Mouse (Mus musculus) bone marrow, adult 2 months (tissue): ENCODE measurements around the gene Rgs10. TPM values are rescaled to one million over a fixed set of nuclear protein-coding genes. Genes with fewer than 3 reads are reported as not detected.

Source experiments
- H3K27ac ChIP-seq: fragments of 200-500 bp; 2 replicates; pipeline ENCODE4 v1.5.1; 2012; ENCODE audit warnings: low read depth, mild to moderate bottlenecking, control low read depth, inconsistent platforms, low read length; ENCODE audit not compliant: control insufficient read depth, poor library complexity, insufficient read depth
- H3K4me1 ChIP-seq: fragments of 200-500 bp; 2 replicates; pipeline ENCODE4 v1.6.1; 2011; ENCODE audit warnings: low read length; ENCODE audit not compliant: control insufficient read depth, insufficient read depth
- H3K4me3 ChIP-seq: fragments of 200-500 bp; replicated peaks from 2 replicates; pipeline ENCODE3; 2011; ENCODE audit warnings: mild to moderate bottlenecking, low read depth, low read length, control low read depth; ENCODE audit not compliant: control insufficient read depth
- CTCF ChIP-seq: fragments of 200-500 bp; IDR thresholded peaks from 2 replicates; pipeline ENCODE4 v1.5.1; 2011; ENCODE audit warnings: low read length, control low read depth; ENCODE audit not compliant: control insufficient read depth, insufficient read depth
- POLR2A ChIP-seq: fragments of 200-500 bp; IDR thresholded peaks from 2 replicates; pipeline ENCODE4 v1.6.1; 2011; ENCODE audit warnings: low read depth, mild to moderate bottlenecking, control low read depth, low read length, borderline replicate concordance; ENCODE audit not compliant: control insufficient read depth
- WGBS: fragments of 180-500 bp; shearing (Covaris S2); methylation state at CpG from one replicate; pipeline ENCODE4 v1.1.7; 2018; 5-methylcytosine and 5-hydroxymethylcytosine counted together
- polyA plus RNA-seq: library from polyadenylated mRNA; stranded (reverse); fragments of >200 nt; gene quantifications from 2 replicates; pipeline ENCODE4 v1.2.4, GENCODE M21; 2011; ENCODE audit warnings: low replicate concordance; ENCODE audit not compliant: missing spikeins, insufficient read depth, insufficient read length

The Rgs10 gene
- polyA plus RNA-seq, 1 experiment: 118 TPM

DNA sequence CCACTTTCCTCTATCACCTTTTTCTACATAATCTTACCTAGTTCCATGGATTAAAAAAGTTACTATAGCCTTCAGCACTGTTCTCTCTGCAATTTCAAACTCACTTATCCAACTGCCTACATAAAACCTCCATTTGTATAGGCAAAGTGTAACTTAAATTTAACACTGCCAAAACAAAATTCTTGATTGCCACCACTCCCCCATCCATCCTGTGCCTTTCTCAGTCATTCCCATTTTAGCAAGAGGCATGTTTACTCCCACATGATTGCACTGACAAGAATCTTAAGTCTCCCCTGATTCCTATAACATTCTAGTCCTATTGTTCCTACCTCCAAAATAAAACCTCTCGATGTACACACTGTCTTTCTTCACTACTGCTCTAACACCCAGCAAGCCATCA lies 34.2 kb upstream of the Rgs10 start:
- no peak overlapping the region for H3K27ac ChIP-seq
- TF ChIP-seq POLR2A (no peak), CTCF (no peak)
- WGBS: 92% methylated on average over 1 of the region's 1 CpGs
- no peaks in the 10 kb centered on the region for H3K4me1 ChIP-seq
- no peak overlapping the region for H3K4me3 ChIP-seq

DNA sequence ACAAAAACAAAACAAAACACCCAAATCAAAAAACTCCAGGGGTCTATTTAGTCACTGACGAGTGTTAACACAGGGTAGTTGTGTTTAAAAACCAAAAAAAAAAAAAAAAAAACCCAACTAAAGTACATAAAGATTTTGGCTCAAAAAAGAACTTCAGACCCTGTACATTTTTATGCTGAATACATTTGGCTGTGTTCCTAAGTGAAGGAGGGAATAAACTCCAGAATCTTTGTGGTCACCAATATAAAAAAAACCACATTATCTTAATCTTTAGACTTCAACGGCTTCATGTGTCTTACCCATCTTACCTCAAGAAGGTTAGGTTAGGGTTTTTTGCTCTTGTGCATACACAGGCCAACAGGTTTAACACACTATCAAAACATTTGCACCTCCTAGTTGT lies 22.0 kb upstream of the Rgs10 start:
- TF ChIP-seq POLR2A (no peak), CTCF (no peak)
- Histone ChIP-seq H3K4me3 (no peak overlapping the region), H3K4me1 (no peaks in the 10 kb centered on the region), H3K27ac (no peak overlapping the region)
- WGBS: 56% methylated on average over 2 of the region's 2 CpGs

DNA sequence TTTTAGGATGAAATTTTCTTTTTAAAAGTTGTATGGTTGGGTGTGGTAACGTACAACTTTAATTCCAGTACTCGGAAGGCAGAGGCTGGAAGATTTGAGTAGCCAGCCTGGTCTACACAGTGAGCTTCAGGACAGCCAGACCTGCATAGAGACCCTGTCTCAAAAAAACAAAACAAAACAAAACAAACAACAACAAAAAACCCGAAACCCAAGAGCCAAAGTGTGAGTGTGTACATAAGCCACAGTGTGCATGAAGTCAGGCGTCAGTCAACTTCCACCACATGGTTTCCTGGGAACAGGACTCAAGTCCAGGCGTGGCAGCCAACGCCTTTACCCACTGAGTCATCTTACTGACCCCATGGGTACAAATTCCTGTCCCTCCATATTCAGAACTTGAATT lies 20.7 kb upstream of the Rgs10 start:
- 88% methylated on average over 6 of the region's 6 CpGs for WGBS
- H3K4me1 ChIP-seq: no peaks in the 10 kb centered on the region
- no peak for TF ChIP-seq POLR2A
- no peak for TF ChIP-seq CTCF

DNA sequence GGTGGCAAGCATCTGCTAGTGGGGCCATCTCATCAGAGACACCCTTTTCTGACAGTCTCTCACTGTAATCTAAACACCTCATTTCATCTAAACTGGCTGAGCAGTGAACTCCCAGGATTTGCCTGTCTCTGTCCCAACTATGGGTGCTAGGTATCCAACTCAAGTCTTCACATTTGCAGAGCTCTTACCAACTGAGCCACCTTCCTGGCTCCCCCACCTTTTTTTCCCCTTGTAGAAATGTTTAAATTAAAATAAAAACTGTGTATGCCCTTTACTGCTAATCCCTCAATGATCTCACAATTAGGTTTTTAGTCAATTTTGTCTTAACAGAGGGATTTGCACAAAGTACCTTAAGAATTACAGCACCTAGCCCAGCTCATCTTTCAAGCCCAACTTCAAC lies 19.6 kb upstream of the Rgs10 start:
- Histone ChIP-seq H3K27ac (no peak overlapping the region), H3K4me3 (no peak overlapping the region), H3K4me1 (no peaks in the 10 kb centered on the region)
- TF ChIP-seq CTCF (no peak), POLR2A (no peak)

More for the DNA sequence above, 20.7 kb upstream of the Rgs10 start:
- no peak overlapping the region for H3K27ac ChIP-seq
- H3K4me3 ChIP-seq: no peak overlapping the region

DNA sequence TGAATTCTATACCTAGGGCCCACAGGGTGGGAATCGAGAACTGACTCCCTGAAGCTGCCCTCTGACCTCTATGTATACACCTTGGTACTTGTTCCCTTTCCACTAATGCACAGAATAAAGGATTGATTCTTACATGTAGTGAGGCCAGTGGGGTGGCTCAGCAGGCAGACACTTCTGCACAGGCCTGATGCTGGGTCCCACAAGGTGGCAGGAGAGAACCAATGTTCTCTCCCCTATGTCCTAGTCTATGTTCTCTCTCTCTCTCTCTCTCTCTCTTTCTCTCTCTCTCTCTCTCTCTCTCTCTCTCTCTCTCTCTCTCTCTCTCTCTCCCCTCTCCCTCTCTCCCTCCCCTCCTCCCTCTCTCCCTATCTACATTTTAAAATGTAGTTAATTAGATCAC lies 14.7 kb upstream of the Rgs10 start:
- Histone ChIP-seq H3K4me1 (no peaks in the 10 kb centered on the region), H3K27ac (no peak overlapping the region), H3K4me3 (no peak overlapping the region)
- WGBS: 65% methylated on average over 1 of the region's 1 CpGs
- no peak for TF ChIP-seq POLR2A
- no peak for TF ChIP-seq CTCF

DNA sequence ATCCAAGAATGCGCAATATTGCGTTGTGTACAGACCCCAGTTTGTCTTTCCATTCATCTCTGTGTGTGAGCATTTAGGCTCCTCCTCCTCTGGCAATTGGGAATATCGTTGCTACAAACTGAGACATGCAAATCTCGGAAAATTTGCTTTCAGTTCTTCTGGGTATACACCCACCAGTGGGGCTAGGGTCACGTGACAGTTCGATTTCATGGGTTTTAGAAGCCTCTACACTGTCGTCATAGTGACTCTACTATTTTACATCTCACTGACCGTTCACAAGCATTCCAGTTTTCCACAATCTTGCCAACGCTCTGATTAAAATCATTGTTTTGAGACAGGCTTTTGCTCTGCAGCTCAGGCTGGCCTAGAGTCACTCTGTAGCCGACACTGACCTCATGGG lies 14.0 kb upstream of the Rgs10 start:
- Histone ChIP-seq H3K4me1 (no peaks in the 10 kb centered on the region), H3K4me3 (no peak overlapping the region), H3K27ac (no peak overlapping the region)
- WGBS: 77% methylated on average over 10 of the region's 10 CpGs
- TF ChIP-seq CTCF (no peak), POLR2A (no peak)

DNA sequence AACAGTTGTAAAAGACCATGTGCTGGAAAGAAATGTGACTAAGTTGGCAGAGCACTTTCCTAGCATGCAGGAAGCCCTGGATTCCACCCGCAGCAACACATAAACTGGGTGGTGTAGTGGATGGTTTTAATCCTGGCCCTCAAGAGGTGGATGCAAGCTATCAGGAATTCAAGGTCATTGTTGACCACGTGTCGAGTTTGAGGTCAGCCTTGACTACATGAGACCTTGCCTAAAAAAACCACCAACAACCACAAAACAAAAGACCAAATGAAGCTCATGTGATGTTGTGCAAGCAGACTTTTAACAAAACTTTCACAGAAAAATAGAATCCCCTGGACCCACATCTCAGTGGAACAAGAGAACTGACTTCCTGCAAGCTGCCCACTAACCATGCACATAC lies 3.9 kb upstream of the Rgs10 start:
- WGBS: 34% methylated on average over 3 of the region's 3 CpGs
- Histone ChIP-seq H3K27ac (no peak overlapping the region), H3K4me3 (no peak overlapping the region), H3K4me1 (no peaks in the 10 kb centered on the region)
- no peak for TF ChIP-seq CTCF
- TF ChIP-seq POLR2A: no peak

DNA sequence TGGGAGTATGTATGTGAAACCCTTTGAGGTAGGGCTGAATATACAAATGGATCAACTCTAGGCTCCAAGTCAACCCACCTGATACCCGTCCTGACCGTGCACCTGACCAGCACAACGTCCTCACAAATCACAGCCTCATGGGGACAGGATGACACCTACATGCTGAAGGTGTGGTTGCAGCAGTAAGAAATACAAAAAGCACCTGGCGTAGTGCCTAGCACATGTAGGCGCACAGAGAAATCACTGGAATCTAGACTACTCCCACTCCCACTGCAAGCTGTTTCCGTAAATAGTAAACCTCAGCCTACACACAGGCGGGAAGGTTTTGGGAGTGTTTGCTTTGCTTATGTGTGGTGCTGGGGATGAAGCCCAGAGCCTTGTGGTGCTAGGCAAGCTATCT lies 3.1 kb upstream of the Rgs10 start:
- 84% methylated on average over 7 of the region's 7 CpGs for WGBS
- H3K27ac ChIP-seq: no peak overlapping the region
- no peak overlapping the region for H3K4me3 ChIP-seq
- no peaks in the 10 kb centered on the region for H3K4me1 ChIP-seq
- TF ChIP-seq CTCF: no peak
- no peak for TF ChIP-seq POLR2A

DNA sequence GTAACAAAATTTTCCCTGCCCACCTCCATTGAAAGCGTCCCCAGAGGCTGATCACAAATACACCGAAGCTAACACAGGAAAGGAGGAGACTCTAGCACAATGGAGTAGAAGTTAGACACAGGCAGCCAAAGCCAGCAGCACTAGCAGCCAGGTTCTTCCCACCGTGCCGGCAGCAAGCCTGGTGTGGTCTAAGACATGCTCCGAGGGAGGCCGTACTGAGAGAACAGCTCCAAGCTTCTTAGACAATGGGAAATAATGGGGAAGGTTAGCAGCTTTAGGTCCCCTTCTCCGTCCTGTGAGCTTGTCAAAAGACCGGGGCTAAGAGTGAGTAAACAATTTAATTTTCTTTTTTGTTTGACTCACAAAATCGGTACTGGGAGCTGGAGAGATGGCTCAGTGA lies 1.1 kb upstream of the Rgs10 start:
- TF ChIP-seq CTCF: no peak
- no peak for TF ChIP-seq POLR2A
- no peak overlapping the region for H3K27ac ChIP-seq
- 56% methylated on average over 9 of the region's 9 CpGs for WGBS
- no peaks in the 10 kb centered on the region for H3K4me1 ChIP-seq
- H3K4me3 ChIP-seq: no peak overlapping the region
